Mouse (Mus musculus) erythroblast, embryonic 14.5 days (primary cell): ENCODE measurements around the gene 1700020L24Rik.

Experiments used
- GATA1 ChIP-seq: IDR thresholded peaks from 2 replicates; pipeline ENCODE4 v1.6.1; 2012; ENCODE audit warnings: low read length, inconsistent platforms, mixed read lengths
- TAL1 ChIP-seq: IDR thresholded peaks from 3 replicates; pipeline ENCODE4 v1.6.1; 2012; ENCODE audit warnings: low read length, inconsistent platforms, mixed read lengths

DNA sequence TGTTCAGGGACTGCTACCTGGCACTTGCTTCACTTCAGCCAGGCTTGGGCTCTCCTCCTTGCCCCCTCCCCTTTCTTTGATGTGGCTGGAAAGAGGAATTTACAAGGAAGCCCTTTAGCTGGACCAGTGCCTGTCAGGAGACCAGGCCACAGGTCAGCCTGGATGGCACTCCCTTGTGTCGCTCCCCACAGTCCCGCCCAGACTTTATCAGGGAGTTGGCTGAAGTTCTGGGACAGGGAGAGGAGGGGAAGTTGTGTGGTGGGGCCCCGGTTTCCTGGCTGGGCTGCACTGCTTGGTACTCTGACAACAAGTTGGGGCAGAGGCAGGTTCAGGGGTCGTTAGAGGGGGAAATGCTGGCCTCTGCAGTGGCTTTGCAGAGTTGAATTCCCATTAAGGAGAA is 17.1 kb downstream of the 1700020L24Rik start:
- no peak for TF ChIP-seq TAL1
- TF ChIP-seq GATA1 = no peak
